Mouse (Mus musculus) small intestine, adult 2 months (tissue): ENCODE data around the gene Cdc73. TPM values are rescaled to one million over a fixed set of nuclear protein-coding genes. Genes with fewer than 3 reads are reported as not detected.

Experiments used
- H3K27ac ChIP-seq: fragments of 200-500 bp; 2 replicates; pipeline ENCODE4 v1.5.1; 2012; ENCODE audit warnings: low read depth, low read length, control low read depth, inconsistent platforms; ENCODE audit not compliant: insufficient read depth
- H3K27me3 ChIP-seq: fragments of 200-500 bp; 2 replicates; pipeline ENCODE4 v1.6.1; 2012; ENCODE audit warnings: mild to moderate bottlenecking, moderate library complexity, low read length, inconsistent platforms; ENCODE audit not compliant: control insufficient read depth, insufficient read depth
- H3K36me3 ChIP-seq: fragments of 200-500 bp; 2 replicates; pipeline ENCODE4 v1.6.1; 2012; ENCODE audit warnings: mild to moderate bottlenecking, low read length, control low read depth, inconsistent platforms; ENCODE audit not compliant: control insufficient read depth, insufficient read depth
- H3K4me1 ChIP-seq: fragments of 200-500 bp; 2 replicates; pipeline ENCODE4 v1.6.1; 2012; ENCODE audit warnings: low read length, inconsistent platforms, mixed read lengths; ENCODE audit not compliant: control insufficient read depth, insufficient read depth, insufficient read length
- H3K4me3 ChIP-seq: fragments of 200-500 bp; 2 replicates; pipeline ENCODE4 v1.5.1; 2012; ENCODE audit warnings: low read depth, mild to moderate bottlenecking, control low read depth, inconsistent platforms, low read length, moderate library complexity
- CTCF ChIP-seq: fragments of 200-500 bp; IDR thresholded peaks from 2 replicates; pipeline ENCODE4 v1.5.1; 2012; ENCODE audit warnings: low read depth, mild to moderate bottlenecking, control low read depth, inconsistent platforms, low read length, moderate library complexity, mixed read lengths; ENCODE audit not compliant: insufficient replicate concordance, insufficient read length; ENCODE audit errors: extremely low read depth
- POLR2A ChIP-seq: fragments of 200-500 bp; IDR thresholded peaks from 2 replicates; pipeline ENCODE4 v1.6.1; 2012; ENCODE audit warnings: low read depth, mild to moderate bottlenecking, control low read depth, inconsistent platforms, low read length, moderate library complexity
- WGBS: fragments of 180-500 bp; shearing (Covaris S2); methylation state at CpG from one replicate; pipeline ENCODE4 v1.1.7; 2018; 5-methylcytosine and 5-hydroxymethylcytosine counted together
- polyA plus RNA-seq: library from polyadenylated mRNA; depleted of rRNA; stranded (reverse); fragments of >200 nt; gene quantifications from 2 replicates; pipeline ENCODE4 v1.2.3, GENCODE M21; 2012

Gene Cdc73
- polyA plus RNA-seq, 1 experiment, result 0.44 TPM

DNA sequence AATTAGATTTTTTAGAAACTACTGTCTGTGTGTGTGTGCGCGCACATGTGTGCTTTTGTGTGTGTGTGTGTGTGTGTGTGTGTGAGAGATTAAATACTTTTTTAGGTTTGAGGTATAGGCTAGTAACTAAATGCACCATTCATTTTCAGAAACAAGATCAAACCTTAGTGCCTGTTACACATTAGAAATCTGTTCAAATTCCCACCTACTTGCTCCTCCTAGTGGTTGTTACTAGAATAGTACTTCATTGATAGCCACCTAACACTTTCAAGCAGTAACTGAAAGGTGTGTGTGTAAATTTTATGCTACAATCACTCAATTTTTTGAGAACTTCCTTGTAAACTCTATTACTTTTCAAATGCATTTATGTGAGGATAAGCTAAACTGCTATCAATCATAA lies 58.5 kb downstream of the Cdc73 start:
- 93% methylated on average over 2 of the region's 2 CpGs for WGBS

DNA sequence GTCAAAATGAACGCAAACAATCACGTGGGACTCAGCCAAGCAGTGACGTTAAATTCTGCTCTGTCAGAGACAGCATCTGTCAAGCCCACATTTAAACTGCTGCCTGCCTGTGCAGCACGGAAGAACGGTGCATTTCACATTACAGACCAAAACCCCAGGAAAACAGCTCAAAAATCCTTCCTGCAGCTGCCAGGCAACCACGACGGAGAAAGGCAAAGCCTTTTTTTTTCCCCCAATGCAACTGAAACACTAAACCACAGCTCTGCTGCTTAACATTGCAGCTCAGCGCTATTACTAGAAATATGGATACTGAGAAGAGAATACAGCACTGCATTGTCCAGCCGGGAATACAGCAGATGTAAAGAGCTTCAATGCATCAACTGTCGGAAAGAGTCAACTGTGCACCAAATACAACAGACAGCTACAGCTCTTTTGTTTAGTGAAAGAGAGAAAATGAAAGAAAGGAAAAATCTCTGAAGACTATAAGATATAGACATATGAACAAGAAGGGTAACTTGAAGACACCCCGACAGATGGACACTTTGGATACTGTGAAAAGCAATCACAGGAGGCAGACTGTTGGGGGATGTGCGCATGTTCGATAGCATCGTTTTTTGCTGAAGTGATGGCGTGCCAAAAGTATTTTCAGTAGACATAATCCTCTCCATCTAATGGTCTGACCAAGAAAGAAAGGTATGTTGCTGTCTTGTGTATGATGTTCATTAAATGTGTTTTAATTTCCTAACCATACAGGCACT lies 61.9 kb downstream of the Cdc73 start, which contains the start of gene B3galt2:
B3galt2 (plus strand) TSS at position 15 of the 758 bp plus-strand sequence.
- TF ChIP-seq POLR2A (no peak), CTCF (no peak)
- H3K4me3 ChIP-seq, result 0 out of 2 replicates have a peak within 1 kb of the TSS, but pooled peaks have one; percentile 1
- H3K4me1 ChIP-seq, result no peaks in the 10 kb centered on the region
- H3K27ac ChIP-seq, result no peak within 1 kb of the TSS
- no peaks in the 10 kb centered on the region for H3K36me3 ChIP-seq
- no peaks in the 10 kb centered on the region for H3K27me3 ChIP-seq
- WGBS, result 70% methylated on average over 15 of the region's 15 CpGs

More for the DNA sequence above, 58.5 kb downstream of the Cdc73 start:
- H3K36me3 ChIP-seq, result no peaks in the 10 kb centered on the region
- H3K27ac ChIP-seq, result no peak overlapping the region
- no peaks in the 10 kb centered on the region for H3K27me3 ChIP-seq
- TF ChIP-seq POLR2A (no peak), CTCF (no peak)
- no peaks in the 10 kb centered on the region for H3K4me1 ChIP-seq
- no peak overlapping the region for H3K4me3 ChIP-seq

DNA sequence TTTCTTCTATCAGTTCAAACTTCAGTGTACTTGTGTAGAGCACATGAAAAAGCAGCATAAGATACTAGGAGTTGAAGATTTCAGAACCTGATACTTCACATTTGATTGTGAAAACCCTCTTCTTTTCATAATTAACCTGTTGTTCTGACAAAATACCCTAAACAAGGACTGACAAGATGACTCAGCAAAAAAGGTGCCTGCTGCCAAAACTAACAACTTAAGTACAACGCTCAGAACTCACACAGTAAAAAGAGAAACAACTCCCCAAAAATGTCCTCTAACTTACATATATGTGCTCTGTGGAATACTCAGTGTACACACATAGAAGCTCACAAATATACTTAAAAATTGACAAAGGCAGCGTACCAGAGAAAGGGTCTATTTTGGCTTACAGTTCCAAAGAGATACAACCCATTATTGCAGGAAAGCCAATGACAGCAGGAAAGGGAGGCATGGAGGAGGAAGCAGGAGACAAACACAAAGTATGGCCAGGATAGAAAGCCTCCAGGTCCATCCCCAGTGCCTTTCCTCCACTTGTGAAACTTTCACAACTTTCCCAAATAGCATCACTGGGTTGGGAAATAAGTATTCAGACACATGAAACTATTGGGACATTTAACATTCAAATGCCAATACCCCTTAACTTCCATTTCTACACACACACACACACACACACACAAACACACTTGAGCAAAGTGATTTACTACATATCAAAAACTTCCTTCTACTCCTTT lies 69.7 kb downstream of the Cdc73 start:
- WGBS, result 80% methylated on average over 2 of the region's 2 CpGs

DNA sequence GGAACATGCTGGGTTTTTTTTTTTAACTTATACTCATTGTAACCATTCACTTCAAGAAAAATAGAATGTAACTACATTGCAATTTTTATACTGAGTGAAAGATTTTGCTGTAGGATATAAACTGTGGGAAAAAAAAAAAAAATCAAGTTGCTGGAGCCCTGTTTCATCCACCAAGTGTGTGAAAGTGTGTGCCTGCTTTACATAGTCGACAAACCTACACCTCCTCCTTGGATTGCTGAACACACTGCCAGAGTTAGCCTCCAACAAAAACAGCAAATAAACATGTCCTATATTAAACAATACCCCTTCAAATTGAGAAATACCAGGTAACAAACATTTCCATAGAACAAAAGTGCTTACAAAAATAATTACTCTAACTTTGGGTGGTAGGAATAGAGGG lies 70.3 kb downstream of the Cdc73 start:
- Histone ChIP-seq H3K27me3 (no peaks in the 10 kb centered on the region), H3K4me3 (no peak overlapping the region), H3K27ac (no peak overlapping the region), H3K4me1 (no peaks in the 10 kb centered on the region), H3K36me3 (no peaks in the 10 kb centered on the region)
- TF ChIP-seq CTCF (no peak), POLR2A (no peak)
- WGBS, result 68% methylated on average over 1 of the region's 1 CpGs

More for the DNA sequence above, 69.7 kb downstream of the Cdc73 start:
- Histone ChIP-seq H3K4me3 (no peak overlapping the region), H3K36me3 (no peaks in the 10 kb centered on the region), H3K27ac (no peak overlapping the region), H3K27me3 (no peaks in the 10 kb centered on the region), H3K4me1 (no peaks in the 10 kb centered on the region)
- TF ChIP-seq CTCF (no peak), POLR2A (no peak)

DNA sequence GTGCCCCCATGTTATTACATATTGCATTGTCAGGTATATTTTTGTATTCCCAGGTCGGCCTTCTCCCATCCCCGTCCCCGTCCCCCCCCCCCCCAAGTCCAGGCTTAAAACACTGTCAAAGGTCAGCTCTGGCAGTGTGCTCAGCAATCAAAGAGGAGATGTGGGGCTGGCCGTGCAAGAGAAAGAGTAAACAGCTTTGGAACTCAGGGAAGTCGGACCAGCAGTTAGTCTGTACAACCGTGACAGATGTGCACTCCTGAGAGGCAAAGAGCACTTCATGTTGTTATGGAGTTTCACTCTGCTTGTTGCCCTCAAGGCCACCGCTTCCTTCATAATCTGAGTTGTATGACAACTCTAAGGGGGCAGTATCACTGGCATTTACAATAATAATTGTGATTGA lies 71.4 kb downstream of the Cdc73 start:
- 58% methylated on average over 7 of the region's 7 CpGs for WGBS

DNA sequence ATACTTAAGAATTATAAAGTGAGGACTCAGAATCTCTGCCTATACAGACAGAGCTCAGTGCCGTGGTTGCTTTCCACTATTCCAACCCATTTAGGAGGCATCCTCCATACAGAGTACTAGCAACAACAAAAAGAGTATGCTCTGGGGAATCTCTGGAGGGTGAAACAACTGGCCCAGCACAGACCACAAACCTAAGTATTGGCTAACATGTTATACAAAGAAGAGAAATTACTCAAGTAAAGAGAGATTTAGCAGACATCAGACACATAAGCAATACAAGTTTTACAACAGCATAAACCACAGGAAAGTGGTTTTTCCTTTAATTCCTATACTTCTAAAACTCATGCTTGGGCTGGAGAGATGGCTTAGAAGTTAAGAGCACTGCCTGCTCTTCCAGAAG lies 80.1 kb downstream of the Cdc73 start:
- H3K36me3 ChIP-seq, result peaks cover 20% of the 10 kb centered on the region
- TF ChIP-seq CTCF (no peak), POLR2A (no peak)

More for the DNA sequence above, 71.4 kb downstream of the Cdc73 start:
- H3K36me3 ChIP-seq, result peaks cover 5% of the 10 kb centered on the region
- no peak overlapping the region for H3K4me3 ChIP-seq
- H3K27ac ChIP-seq, result no peak overlapping the region
- no peak for TF ChIP-seq CTCF
- TF ChIP-seq POLR2A, result no peak
- H3K27me3 ChIP-seq, result no peaks in the 10 kb centered on the region
- no peaks in the 10 kb centered on the region for H3K4me1 ChIP-seq

DNA sequence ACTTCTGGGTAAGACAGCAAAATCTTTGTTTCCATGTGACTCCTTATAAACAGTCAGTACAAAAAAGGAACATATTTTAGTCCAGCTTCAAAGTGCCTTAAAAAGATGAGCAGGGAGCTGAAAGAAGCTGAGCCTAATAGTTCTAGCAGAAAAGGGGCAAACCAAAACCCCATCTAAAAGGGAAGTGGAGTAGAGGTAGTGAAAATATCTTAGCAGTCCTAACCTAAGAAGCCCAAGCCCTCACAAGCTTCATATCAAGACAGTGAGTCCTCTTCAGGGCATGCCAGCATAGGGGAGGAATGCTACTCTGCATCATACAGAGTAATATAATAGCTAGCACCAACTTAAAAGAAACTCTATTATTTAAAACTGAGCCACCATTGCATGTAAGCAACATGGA lies 80.8 kb downstream of the Cdc73 start:
- no peak for TF ChIP-seq POLR2A
- Histone ChIP-seq H3K36me3 (peaks cover 22% of the 10 kb centered on the region), H3K4me1 (no peaks in the 10 kb centered on the region), H3K27me3 (no peaks in the 10 kb centered on the region), H3K27ac (no peak overlapping the region), H3K4me3 (no peak overlapping the region)

More for the DNA sequence above, 80.1 kb downstream of the Cdc73 start:
- Histone ChIP-seq H3K4me1 (no peaks in the 10 kb centered on the region), H3K27ac (no peak overlapping the region), H3K27me3 (no peaks in the 10 kb centered on the region), H3K4me3 (no peak overlapping the region)
- WGBS, result 91% methylated on average over 1 of the region's 1 CpGs
